Mouse (Mus musculus): ENCODE measurements at regions not wholly inside any gene's neighbourhood (a gene's known extent, or its start where the extent isn't known, plus 50 kb on each side); places are given as distances from the start of the nearest gene placed in this dataset.

- H3K27ac ChIP-seq (ENCODE audit: low read depth, low read length), result no peak overlapping the region
These were observed 825.2 kb downstream of the Galc start for GRCm38 (mm10) chr12:97434021-97434420.

GRCm38 (mm10) chr12:97432704-97433103 lies 826.6 kb downstream of the Galc start:
- DNase-seq (ENCODE audit: low spot score) (no peak), ATAC-seq (ENCODE audit: low FRiP score) (no peak)
- H3K4me2 ChIP-seq (ENCODE audit: low read depth, low read length, poor library complexity, severe bottlenecking), result no peak overlapping the region
- no peaks in the 10 kb centered on the region for H3K4me1 ChIP-seq (ENCODE audit: insufficient read depth, low read length)
- no peak overlapping the region for H3K9ac ChIP-seq (replicated peaks; ENCODE audit: low read length, poor library complexity, severe bottlenecking)
- TF ChIP-seq CTCF (IDR thresholded peaks at IDR 0.05), result no peak
- no peaks in the 10 kb centered on the region for H3K9me3 ChIP-seq (ENCODE audit: low read length)
- no peak overlapping the region for H3K27ac ChIP-seq (ENCODE audit: low read depth, low read length)
- no peaks in the 10 kb centered on the region for H3K36me3 ChIP-seq (ENCODE audit: insufficient read depth, low read length)
- WGBS, result 93% methylated on average over 4 of the region's 4 CpGs
- H3K27me3 ChIP-seq (ENCODE audit: insufficient read depth, low read length), result no peaks in the 10 kb centered on the region
- no peak overlapping the region for H3K4me3 ChIP-seq (ENCODE audit: low read depth, low read length)

More at GRCm38 (mm10) chr12:97434021-97434420, 825.2 kb downstream of the Galc start:
- no peak overlapping the region for H3K4me3 ChIP-seq (ENCODE audit: low read depth, low read length)
- H3K4me1 ChIP-seq (ENCODE audit: insufficient read depth, low read length), result no peaks in the 10 kb centered on the region
- H3K4me2 ChIP-seq (ENCODE audit: low read depth, low read length, poor library complexity, severe bottlenecking), result no peak overlapping the region
- H3K9me3 ChIP-seq (ENCODE audit: low read length), result no peaks in the 10 kb centered on the region
- no peaks in the 10 kb centered on the region for H3K27me3 ChIP-seq (ENCODE audit: insufficient read depth, low read length)
- no peaks in the 10 kb centered on the region for H3K36me3 ChIP-seq (ENCODE audit: insufficient read depth, low read length)
- ATAC-seq (ENCODE audit: low FRiP score), result no peak
- DNase-seq (ENCODE audit: low spot score), result no peak
- no peak overlapping the region for H3K9ac ChIP-seq (replicated peaks; ENCODE audit: low read length, poor library complexity, severe bottlenecking)
- WGBS, result 62% methylated on average over 1 of the region's 1 CpGs
- no peak for TF ChIP-seq CTCF (IDR thresholded peaks at IDR 0.05)

DNA sequence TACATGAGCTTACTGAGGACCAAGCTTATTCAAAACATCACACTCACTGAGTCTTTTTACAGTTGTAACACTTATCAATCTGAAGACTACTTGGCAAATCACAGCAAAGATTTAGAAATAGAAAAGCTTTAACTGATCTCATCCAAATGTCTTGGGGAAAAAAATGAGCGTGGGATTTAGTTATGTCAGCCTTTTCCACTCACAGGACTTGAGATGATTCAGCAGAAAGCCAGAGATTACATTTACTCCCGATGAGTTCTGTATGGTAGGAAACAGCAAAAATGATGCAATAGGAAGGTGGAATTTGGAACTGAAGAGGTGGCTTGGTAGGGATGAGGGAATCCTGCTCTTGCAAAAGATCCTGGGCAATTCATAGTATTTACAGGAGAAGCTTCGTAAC lies 831.0 kb downstream of the Galc start:
- WGBS, result 90% methylated on average over 3 of the region's 3 CpGs
- Histone ChIP-seq H3K4me2 (ENCODE audit: low read depth, low read length, poor library complexity, severe bottlenecking) (no peak overlapping the region), H3K27ac (ENCODE audit: low read depth, low read length) (no peak overlapping the region), H3K4me3 (ENCODE audit: low read depth, low read length) (no peak overlapping the region), H3K9ac (replicated peaks; ENCODE audit: low read length, poor library complexity, severe bottlenecking) (no peak overlapping the region), H3K27me3 (ENCODE audit: insufficient read depth, low read length) (no peaks in the 10 kb centered on the region), H3K36me3 (ENCODE audit: insufficient read depth, low read length) (no peaks in the 10 kb centered on the region), H3K4me1 (ENCODE audit: insufficient read depth, low read length) (no peaks in the 10 kb centered on the region), H3K9me3 (ENCODE audit: low read length) (no peaks in the 10 kb centered on the region)
- ATAC-seq (ENCODE audit: low FRiP score) (no peak), DNase-seq (ENCODE audit: low spot score) (no peak)
- no peak for TF ChIP-seq CTCF (IDR thresholded peaks at IDR 0.05)

DNA sequence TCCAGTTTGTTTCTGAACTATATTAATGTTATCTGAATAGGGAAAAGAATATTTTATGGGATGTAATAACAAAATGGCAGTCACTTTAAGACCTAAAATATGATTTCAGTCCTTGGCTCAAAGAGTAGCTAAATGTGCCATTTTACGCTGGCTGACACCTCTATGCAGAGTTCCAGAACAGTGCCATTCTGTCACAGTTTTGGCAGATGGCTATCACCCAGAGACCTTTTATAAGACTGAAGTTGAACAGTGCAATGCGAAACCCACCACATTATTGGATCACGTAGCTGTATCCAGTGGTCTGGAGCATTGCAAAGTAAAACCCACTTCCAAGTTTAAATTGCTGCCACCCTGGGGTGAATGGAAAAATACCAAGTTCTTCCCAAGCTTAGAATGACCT lies 834.5 kb downstream of the Galc start:
- no peak for TF ChIP-seq CTCF (IDR thresholded peaks at IDR 0.05)
- DNase-seq (ENCODE audit: low spot score), result no peak
- 94% methylated on average over 3 of the region's 3 CpGs for WGBS
- Histone ChIP-seq H3K27ac (ENCODE audit: low read depth, low read length) (no peak overlapping the region), H3K4me1 (ENCODE audit: insufficient read depth, low read length) (no peaks in the 10 kb centered on the region), H3K9me3 (ENCODE audit: low read length) (no peaks in the 10 kb centered on the region), H3K4me3 (ENCODE audit: low read depth, low read length) (no peak overlapping the region), H3K9ac (replicated peaks; ENCODE audit: low read length, poor library complexity, severe bottlenecking) (no peak overlapping the region), H3K36me3 (ENCODE audit: insufficient read depth, low read length) (no peaks in the 10 kb centered on the region), H3K4me2 (ENCODE audit: low read depth, low read length, poor library complexity, severe bottlenecking) (no peak overlapping the region), H3K27me3 (ENCODE audit: insufficient read depth, low read length) (no peaks in the 10 kb centered on the region)
- ATAC-seq (ENCODE audit: low FRiP score), result no peak

- WGBS, result 12% methylated on average over 3 of the region's 3 CpGs
- ATAC-seq (ENCODE audit: low FRiP score) (no peak), DNase-seq (ENCODE audit: low spot score) (no peak)
- Histone ChIP-seq H3K4me2 (ENCODE audit: low read depth, low read length, poor library complexity, severe bottlenecking) (no peak overlapping the region), H3K4me3 (ENCODE audit: low read depth, low read length) (no peak overlapping the region), H3K27me3 (ENCODE audit: insufficient read depth, low read length) (no peaks in the 10 kb centered on the region), H3K9ac (replicated peaks; ENCODE audit: low read length, poor library complexity, severe bottlenecking) (no peak overlapping the region), H3K4me1 (ENCODE audit: insufficient read depth, low read length) (no peaks in the 10 kb centered on the region), H3K36me3 (ENCODE audit: insufficient read depth, low read length) (no peaks in the 10 kb centered on the region), H3K27ac (ENCODE audit: low read depth, low read length) (no peak overlapping the region), H3K9me3 (ENCODE audit: low read length) (no peaks in the 10 kb centered on the region)
- no peak for TF ChIP-seq CTCF (IDR thresholded peaks at IDR 0.05)
These were observed 855.8 kb downstream of the Galc start for GRCm38 (mm10) chr12:97403440-97403839.

- 17% methylated on average over 10 of the region's 10 CpGs for WGBS
- no peak for ATAC-seq (ENCODE audit: low FRiP score)
- no peak overlapping the region for H3K4me2 ChIP-seq (ENCODE audit: low read depth, low read length, poor library complexity, severe bottlenecking)
These were observed 856.6 kb downstream of the Galc start for GRCm38 (mm10) chr12:97402412-97403396.

More at GRCm38 (mm10) chr12:97402412-97403396, 856.6 kb downstream of the Galc start:
- H3K9me3 ChIP-seq (ENCODE audit: low read length), result no peaks in the 10 kb centered on the region
- no peaks in the 10 kb centered on the region for H3K27me3 ChIP-seq (ENCODE audit: insufficient read depth, low read length)
- no peak for DNase-seq (ENCODE audit: low spot score)
- no peak overlapping the region for H3K4me3 ChIP-seq (ENCODE audit: low read depth, low read length)
- H3K27ac ChIP-seq (ENCODE audit: low read depth, low read length), result no peak overlapping the region
- no peak for TF ChIP-seq CTCF (IDR thresholded peaks at IDR 0.05)
- H3K36me3 ChIP-seq (ENCODE audit: insufficient read depth, low read length), result no peaks in the 10 kb centered on the region
- H3K4me1 ChIP-seq (ENCODE audit: insufficient read depth, low read length), result no peaks in the 10 kb centered on the region
- H3K9ac ChIP-seq (replicated peaks; ENCODE audit: low read length, poor library complexity, severe bottlenecking), result no peak overlapping the region
